Mouse (Mus musculus): ENCODE results near the gene Bcas3. TPM values are rescaled to one million over a fixed set of nuclear protein-coding genes. Genes with fewer than 3 reads are reported as not detected.
A peak's percentile ranks its signal among the peaks of the same experiment; 100 is the strongest.

Gene Bcas3
- polyA plus RNA-seq, 1 experiment from 2014 or later, result 28.2 TPM

DNA sequence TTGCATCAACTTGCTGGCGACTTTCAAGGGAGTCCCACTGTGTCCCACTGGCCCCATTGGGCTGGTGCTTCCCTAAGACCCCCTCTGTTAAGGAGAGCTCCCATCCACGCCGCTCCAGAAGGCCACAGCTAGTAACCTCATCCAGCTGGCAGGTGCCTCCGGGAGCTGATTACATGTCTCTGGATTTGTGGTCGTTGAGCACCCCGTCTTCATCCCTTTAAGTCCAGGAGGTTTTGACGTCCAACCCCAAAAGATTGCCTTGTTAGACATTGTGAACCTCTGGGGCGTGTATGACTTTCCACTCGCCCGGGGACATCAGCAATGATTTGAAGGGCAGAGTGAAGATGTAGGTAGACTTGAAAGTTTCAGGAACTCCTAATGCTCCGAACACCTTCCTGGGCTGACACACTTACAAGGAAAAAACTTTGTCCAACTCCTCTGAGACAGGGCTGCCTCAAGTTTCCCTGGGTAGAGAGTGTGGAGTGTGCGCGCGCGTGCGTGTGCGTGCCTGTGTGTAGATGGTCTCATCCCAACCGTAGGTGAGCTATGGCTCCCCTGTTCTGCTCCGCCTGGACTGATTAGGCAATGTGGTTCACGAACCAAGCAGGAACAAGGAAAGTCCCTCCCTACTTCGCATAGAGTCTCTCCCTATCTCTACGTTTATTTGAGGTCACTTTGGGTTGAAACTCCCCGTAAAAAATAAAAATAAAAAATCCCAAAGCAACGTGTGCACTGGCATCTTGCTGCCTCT, 489.8 kb downstream of the Bcas3 start:
- H3K9me3 ChIP-seq (replicated peaks), result no peaks in the 10 kb centered on the region
- H3K27me3 ChIP-seq, result peaks cover 60% of the 10 kb centered on the region
- peaks cover 83% of the 10 kb centered on the region for H3K4me1 ChIP-seq
- H3K9ac ChIP-seq, result peak overlapping the region; percentile 57
- ATAC-seq (replicated peaks; ENCODE audit: low FRiP score), result no peak
- H3K4me2 ChIP-seq, result peak overlapping the region; percentile 92
- peak overlapping the region; percentile 92 for H3K27ac ChIP-seq
- peaks cover 4% of the 10 kb centered on the region; the same call in 1 of the 2 replicates for H3K36me3 ChIP-seq
- WGBS, result 9% methylated on average over 24 of the region's 24 CpGs
- peak overlapping the region; percentile 54 for H3K4me3 ChIP-seq (replicated peaks)

DNA sequence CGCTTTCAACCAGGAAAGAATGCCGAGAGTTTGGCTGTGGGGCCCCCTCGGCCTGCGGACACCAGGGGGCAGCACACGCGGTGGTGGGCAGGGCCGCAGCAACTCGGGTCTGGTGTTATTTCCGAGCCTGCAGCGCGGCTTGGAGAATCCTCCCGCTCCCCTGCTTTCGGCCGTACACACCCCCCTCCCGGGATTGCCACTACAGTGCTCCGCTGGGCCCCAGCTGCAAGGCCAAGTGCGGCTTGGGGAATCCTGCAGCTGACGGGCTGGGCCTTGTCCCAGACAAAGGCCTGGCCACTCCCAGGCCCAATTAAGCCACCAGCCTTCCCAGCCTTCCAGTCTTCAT, 490.4 kb downstream of the Bcas3 start:
- H3K4me3 ChIP-seq (replicated peaks), result peak overlapping the region; percentile 54

DNA sequence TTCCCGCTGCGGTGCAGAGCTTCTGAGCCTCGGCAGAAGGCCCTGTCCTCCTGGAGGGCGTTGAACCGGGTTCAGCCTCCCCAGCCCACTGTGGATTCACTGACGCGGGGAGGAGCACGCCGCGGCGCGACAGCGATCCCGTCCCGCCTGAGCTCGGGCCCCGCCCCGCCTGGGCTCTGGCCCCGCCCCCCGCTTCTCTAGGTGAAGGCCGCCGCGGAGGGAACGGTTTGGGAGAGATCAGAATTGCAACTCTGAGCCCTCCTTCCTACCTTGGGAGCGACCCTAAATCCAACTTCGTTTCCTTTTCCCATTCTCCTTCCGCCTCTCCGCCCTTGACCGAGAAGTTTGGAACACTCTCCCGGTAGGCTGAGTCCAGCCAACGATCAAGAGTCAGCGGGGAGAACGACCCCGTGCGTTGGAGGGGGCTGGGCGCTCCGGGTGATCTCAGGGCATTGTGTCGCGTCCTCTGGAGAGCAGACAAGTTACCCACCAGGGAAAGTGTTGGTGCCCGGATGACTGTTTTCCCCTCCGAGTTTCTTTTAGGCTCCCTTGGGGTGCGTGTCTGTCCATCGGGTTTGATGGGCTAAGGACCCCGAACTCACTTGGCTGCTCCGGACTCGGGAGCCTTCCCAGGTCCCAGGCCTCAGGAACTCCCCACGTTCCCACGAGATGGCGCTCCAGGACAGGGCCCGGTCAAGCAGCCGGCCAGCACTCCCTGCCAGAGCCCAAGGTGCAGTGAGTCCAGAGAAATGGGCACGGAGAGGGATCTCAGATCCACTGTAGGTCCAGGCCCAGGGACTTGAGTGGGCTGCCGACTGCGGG, 491.4 kb downstream of the Bcas3 start:
- peak overlapping the region; percentile 54 for H3K4me3 ChIP-seq (replicated peaks)
- peak; percentile 57 for ATAC-seq (replicated peaks; ENCODE audit: low FRiP score)
- peaks cover 4% of the 10 kb centered on the region; the same call in 1 of the 2 replicates for H3K36me3 ChIP-seq
- peak overlapping the region; percentile 57 for H3K9ac ChIP-seq
- peak overlapping the region; percentile 92 for H3K27ac ChIP-seq
- peaks cover 49% of the 10 kb centered on the region for H3K27me3 ChIP-seq
- no peaks in the 10 kb centered on the region for H3K9me3 ChIP-seq (replicated peaks)
- H3K4me1 ChIP-seq, result peaks cover 75% of the 10 kb centered on the region
- WGBS, result under 1% methylated on average over 54 of the region's 54 CpGs
- peak overlapping the region; percentile 92 for H3K4me2 ChIP-seq

More for the DNA sequence above, 490.4 kb downstream of the Bcas3 start:
- Histone ChIP-seq H3K4me1 (peaks cover 77% of the 10 kb centered on the region), H3K27me3 (peaks cover 59% of the 10 kb centered on the region), H3K36me3 (peaks cover 4% of the 10 kb centered on the region; the same call in 1 of the 2 replicates), H3K9me3 (replicated peaks) (no peaks in the 10 kb centered on the region), H3K4me2 (peak overlapping the region; percentile 92), H3K9ac (peak overlapping the region; percentile 57), H3K27ac (peak overlapping the region; percentile 92)
- 1% methylated on average over 18 of the region's 18 CpGs for WGBS
- peak; percentile 37 for ATAC-seq (replicated peaks; ENCODE audit: low FRiP score)

- ATAC-seq (replicated peaks; ENCODE audit: low FRiP score), result 0 out of 2 replicates have a peak, but pooled peaks have one; percentile 1
Observed at GRCm38 (mm10) chr11:85844971-85845370, 492.0 kb downstream of the Bcas3 start.

DNA sequence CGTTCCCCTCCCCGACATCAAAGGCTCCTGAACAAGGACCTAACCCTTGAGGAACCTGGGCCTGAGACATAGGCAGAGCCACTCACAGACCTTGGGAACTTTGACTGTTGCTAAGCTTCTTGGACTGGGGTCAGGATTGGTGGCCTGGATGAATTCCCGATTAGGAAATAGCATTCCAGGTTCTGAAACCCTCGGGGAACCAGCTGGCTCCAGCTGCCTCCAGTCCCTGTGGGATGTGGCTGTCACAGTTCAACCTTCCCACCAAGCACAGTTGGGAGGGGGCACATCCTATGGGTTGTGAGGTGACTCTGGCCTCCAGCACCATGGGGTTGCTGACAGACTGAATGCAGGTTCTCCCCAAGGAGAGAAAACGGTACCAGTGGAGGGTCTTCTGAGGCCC, 493.0 kb downstream of the Bcas3 start:
- H3K4me1 ChIP-seq, result peaks cover 59% of the 10 kb centered on the region
- 0 out of 2 replicates have a peak overlapping the region, but pooled peaks have one; percentile 92 for H3K4me2 ChIP-seq
- no peaks in the 10 kb centered on the region for H3K9me3 ChIP-seq (replicated peaks)
- H3K27ac ChIP-seq, result peak overlapping the region; percentile 92
- 33% methylated on average over 5 of the region's 5 CpGs for WGBS
- H3K4me3 ChIP-seq (replicated peaks), result no peak overlapping the region
- no peak for ATAC-seq (replicated peaks; ENCODE audit: low FRiP score)
- H3K36me3 ChIP-seq, result no peaks in the 10 kb centered on the region
- peaks cover 42% of the 10 kb centered on the region for H3K27me3 ChIP-seq
- no peak overlapping the region for H3K9ac ChIP-seq

More at GRCm38 (mm10) chr11:85844971-85845370, 492.0 kb downstream of the Bcas3 start:
- Histone ChIP-seq H3K36me3 (peaks cover 4% of the 10 kb centered on the region; the same call in 1 of the 2 replicates), H3K27ac (peak overlapping the region; percentile 92), H3K27me3 (peaks cover 45% of the 10 kb centered on the region), H3K4me2 (peak overlapping the region; percentile 92), H3K9ac (peak overlapping the region; percentile 57), H3K4me1 (peaks cover 68% of the 10 kb centered on the region), H3K4me3 (replicated peaks) (peak overlapping the region; percentile 54), H3K9me3 (replicated peaks) (no peaks in the 10 kb centered on the region)
- 38% methylated on average over 5 of the region's 5 CpGs for WGBS

- Histone ChIP-seq H3K36me3 (no peaks in the 10 kb centered on the region), H3K4me2 (no peak overlapping the region), H3K4me3 (replicated peaks) (no peak overlapping the region), H3K4me1 (peaks cover 55% of the 10 kb centered on the region), H3K9me3 (replicated peaks) (no peaks in the 10 kb centered on the region), H3K9ac (no peak overlapping the region), H3K27me3 (peaks cover 37% of the 10 kb centered on the region), H3K27ac (peak overlapping the region; percentile 92)
- 48% methylated on average over 4 of the region's 4 CpGs for WGBS
- no peak for ATAC-seq (replicated peaks; ENCODE audit: low FRiP score)
Observed at GRCm38 (mm10) chr11:85846509-85846908, 493.5 kb downstream of the Bcas3 start.

GRCm38 (mm10) chr11:85849037-85849436, 496.1 kb downstream of the Bcas3 start:
- peak overlapping the region; percentile 35 for H3K4me3 ChIP-seq (replicated peaks)
- no peaks in the 10 kb centered on the region for H3K9me3 ChIP-seq (replicated peaks)
- 0 out of 2 replicates have a peak overlapping the region, but pooled peaks have one; percentile 32 for H3K27ac ChIP-seq
- 3% methylated on average over 21 of the region's 21 CpGs for WGBS
- no peaks in the 10 kb centered on the region for H3K36me3 ChIP-seq
- peak; percentile 34 for ATAC-seq (replicated peaks; ENCODE audit: low FRiP score)
- peak overlapping the region; percentile 29; the same call in 1 of the 2 replicates for H3K9ac ChIP-seq
- peaks cover 21% of the 10 kb centered on the region for H3K27me3 ChIP-seq
- peaks cover 29% of the 10 kb centered on the region for H3K4me1 ChIP-seq
- H3K4me2 ChIP-seq, result peak overlapping the region; percentile 60

DNA sequence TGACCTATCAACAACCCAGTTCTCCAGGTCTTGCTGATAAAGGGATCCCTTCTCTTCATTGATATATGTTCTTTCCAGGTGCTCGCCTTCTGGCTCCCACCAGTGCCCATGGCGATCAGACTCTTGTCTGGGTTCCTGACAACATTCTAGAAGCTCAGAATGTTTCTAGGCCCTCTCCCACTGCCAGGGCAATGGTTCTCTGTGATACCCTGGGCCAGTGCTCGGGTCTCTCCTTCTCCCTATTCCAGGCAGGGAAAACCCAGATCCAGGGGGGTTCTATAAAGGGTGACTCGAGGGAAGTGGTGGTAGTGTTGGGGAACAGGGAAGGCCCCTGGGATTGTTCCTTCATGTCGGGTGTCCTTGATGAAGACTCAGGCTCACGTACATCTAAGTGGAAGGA, 497.3 kb downstream of the Bcas3 start, which contains the start of gene Gm11444:
Gm11444 (minus strand) TSS at position 101 of the 400 bp plus-strand sequence.
- Histone ChIP-seq H3K4me1 (peaks cover 20% of the 10 kb centered on the region), H3K4me2 (peak within 1 kb of the TSS; percentile 60), H3K27ac (no peak within 1 kb of the TSS), H3K9me3 (replicated peaks) (no peaks in the 10 kb centered on the region), H3K9ac (no peak within 1 kb of the TSS), H3K27me3 (peaks cover 20% of the 10 kb centered on the region), H3K36me3 (no peaks in the 10 kb centered on the region), H3K4me3 (replicated peaks) (peak within 1 kb of the TSS; percentile 35; the same call in 1 of the 2 replicates)
- WGBS, result 87% methylated on average over 6 of the region's 6 CpGs
- ATAC-seq (replicated peaks; ENCODE audit: low FRiP score), result no peak

- Histone ChIP-seq H3K27me3 (peaks cover 15% of the 10 kb centered on the region), H3K4me1 (peaks cover 14% of the 10 kb centered on the region), H3K9ac (no peak overlapping the region), H3K27ac (no peak overlapping the region), H3K4me3 (replicated peaks) (no peak overlapping the region), H3K9me3 (replicated peaks) (no peaks in the 10 kb centered on the region), H3K36me3 (no peaks in the 10 kb centered on the region), H3K4me2 (no peak overlapping the region)
- WGBS, result 44% methylated on average over 6 of the region's 6 CpGs
- no peak for ATAC-seq (replicated peaks; ENCODE audit: low FRiP score)
Observed at GRCm38 (mm10) chr11:85850758-85851157, 497.8 kb downstream of the Bcas3 start.

DNA sequence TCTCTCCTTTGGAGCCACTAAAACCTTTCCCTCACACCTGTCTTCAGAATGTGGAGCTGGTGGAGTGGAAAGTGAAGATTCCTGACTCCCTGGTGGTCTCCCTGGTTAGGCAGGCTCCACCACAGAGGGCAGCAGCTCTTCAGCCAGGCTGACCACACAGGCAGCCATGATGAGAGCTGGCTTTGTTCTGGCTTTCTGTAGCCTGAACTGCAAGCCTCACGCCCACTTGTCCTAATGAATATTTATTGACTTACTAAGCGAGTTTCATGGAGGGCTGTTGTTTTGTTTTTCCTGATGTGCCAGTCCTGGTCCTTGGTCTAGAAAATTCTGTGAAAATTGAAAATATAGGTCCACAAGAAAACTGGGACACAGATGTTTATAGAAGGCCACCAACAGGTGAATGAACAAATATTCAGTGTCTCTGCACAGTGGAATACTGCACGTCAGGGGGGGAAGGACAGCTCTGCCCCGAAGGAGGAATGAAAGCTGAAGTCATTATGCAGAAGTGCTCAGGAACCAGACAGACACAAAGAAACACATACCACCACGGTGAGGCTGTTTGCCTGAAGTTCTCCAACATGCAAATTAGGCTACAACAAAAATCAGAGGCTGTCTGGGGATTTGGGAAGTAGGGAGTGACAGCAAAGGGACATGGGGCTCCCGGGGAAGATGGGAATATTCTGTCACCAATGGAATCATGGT, 505.2 kb downstream of the Bcas3 start:
- Histone ChIP-seq H3K9me3 (replicated peaks) (no peaks in the 10 kb centered on the region), H3K4me2 (no peak overlapping the region), H3K9ac (no peak overlapping the region), H3K27ac (no peak overlapping the region), H3K36me3 (no peaks in the 10 kb centered on the region), H3K27me3 (no peaks in the 10 kb centered on the region), H3K4me1 (no peaks in the 10 kb centered on the region), H3K4me3 (replicated peaks) (no peak overlapping the region)
- WGBS, result 31% methylated on average over 6 of the region's 6 CpGs
- ATAC-seq (replicated peaks; ENCODE audit: low FRiP score), result no peak

DNA sequence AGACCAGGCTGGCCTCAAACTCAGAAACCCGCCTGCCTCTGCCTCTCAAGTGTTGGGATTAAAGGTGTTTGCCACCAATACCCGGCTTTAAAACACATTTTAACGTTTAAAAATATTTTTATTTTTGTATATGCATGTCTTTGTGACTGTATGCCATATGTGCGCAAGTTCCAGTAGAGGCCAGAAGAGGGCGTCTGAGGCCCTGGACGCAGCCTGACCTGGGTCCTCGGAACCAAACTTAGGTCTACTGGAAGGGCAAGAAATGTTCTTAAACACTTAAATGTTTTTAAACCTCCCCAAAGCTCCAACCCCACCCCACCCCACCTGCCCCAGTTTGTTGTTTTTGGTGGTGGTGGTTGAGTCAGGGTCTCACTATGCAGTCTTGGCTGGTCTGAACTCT, 511.4 kb downstream of the Bcas3 start:
- H3K36me3 ChIP-seq, result no peaks in the 10 kb centered on the region
- no peak overlapping the region for H3K4me2 ChIP-seq
- H3K4me1 ChIP-seq, result no peaks in the 10 kb centered on the region
- no peak overlapping the region for H3K4me3 ChIP-seq (replicated peaks)
- no peaks in the 10 kb centered on the region for H3K9me3 ChIP-seq (replicated peaks)
- no peak for ATAC-seq (replicated peaks; ENCODE audit: low FRiP score)
- 47% methylated on average over 7 of the region's 7 CpGs for WGBS
- no peaks in the 10 kb centered on the region for H3K27me3 ChIP-seq
- H3K27ac ChIP-seq, result no peak overlapping the region
- H3K9ac ChIP-seq, result no peak overlapping the region

Measured in kidney, embryonic 15.5 days (tissue).